Mouse (Mus musculus): ENCODE results near the gene Dpy19l1. TPM values are rescaled to one million over a fixed set of nuclear protein-coding genes. Genes with fewer than 3 reads are reported as not detected.

Dpy19l1 gene
- total and polyA plus RNA-seq, 2 experiments from 2014 or later, result 16.8 to 47.3 TPM

DNA sequence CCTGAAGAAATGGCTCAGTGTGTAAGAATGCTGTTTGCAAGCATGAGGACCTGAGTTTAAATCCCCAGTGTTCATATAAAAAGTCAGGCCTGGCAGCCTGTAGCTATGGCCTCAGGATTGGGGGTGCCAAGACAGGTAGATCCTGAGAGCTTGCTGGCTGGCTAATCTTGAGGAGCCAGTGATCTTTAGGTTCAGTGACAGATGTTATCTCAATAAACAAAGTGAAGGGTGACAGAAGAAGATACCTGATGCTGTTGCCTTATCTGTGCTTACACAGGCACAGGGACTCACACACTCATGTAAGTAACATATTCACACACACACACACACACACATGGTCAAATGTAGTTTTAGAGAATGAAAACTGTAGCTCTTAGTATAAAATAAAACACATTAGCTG is 115.7 kb downstream of the Dpy19l1 start:
- DNase-seq (ENCODE audit: low spot score) (no peak), ATAC-seq (ENCODE audit: low FRiP score) (no peak)
- Histone ChIP-seq H3K9me3 (ENCODE audit: low read length) (no peaks in the 10 kb centered on the region), H3K36me3 (ENCODE audit: insufficient read depth, low read length) (no peaks in the 10 kb centered on the region), H3K27ac (ENCODE audit: low read depth, low read length) (no peak overlapping the region), H3K4me1 (ENCODE audit: insufficient read depth, low read length) (no peaks in the 10 kb centered on the region), H3K4me2 (ENCODE audit: low read depth, low read length, poor library complexity, severe bottlenecking) (no peak overlapping the region), H3K27me3 (ENCODE audit: insufficient read depth, low read length) (no peaks in the 10 kb centered on the region), H3K4me3 (ENCODE audit: low read depth, low read length) (no peak overlapping the region), H3K9ac (replicated peaks; ENCODE audit: low read length, poor library complexity, severe bottlenecking) (no peak overlapping the region)
- TF ChIP-seq CTCF (IDR thresholded peaks at IDR 0.05), result no peak

DNA sequence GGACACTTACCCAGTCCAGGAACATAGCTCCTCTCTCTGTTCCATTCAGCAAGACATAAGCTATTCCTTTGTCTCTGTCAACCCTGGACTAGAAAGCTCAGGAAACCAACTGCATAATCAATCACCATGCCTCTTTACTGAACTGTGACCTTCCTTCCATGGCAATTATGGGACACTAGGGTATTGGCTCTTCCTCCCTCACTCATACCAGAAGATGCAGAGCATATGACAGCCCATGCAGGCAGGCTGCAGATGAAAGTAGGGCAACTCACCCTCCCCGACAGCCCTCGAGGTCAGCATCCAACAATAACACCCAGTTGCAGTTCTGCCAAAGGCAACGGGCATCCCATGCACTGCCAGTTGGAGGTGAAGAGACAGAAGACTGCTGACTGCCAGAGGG is 123.6 kb downstream of the Dpy19l1 start:
- TF ChIP-seq CTCF (IDR thresholded peaks at IDR 0.05), result no peak
- no peak for ATAC-seq (ENCODE audit: low FRiP score)

DNA sequence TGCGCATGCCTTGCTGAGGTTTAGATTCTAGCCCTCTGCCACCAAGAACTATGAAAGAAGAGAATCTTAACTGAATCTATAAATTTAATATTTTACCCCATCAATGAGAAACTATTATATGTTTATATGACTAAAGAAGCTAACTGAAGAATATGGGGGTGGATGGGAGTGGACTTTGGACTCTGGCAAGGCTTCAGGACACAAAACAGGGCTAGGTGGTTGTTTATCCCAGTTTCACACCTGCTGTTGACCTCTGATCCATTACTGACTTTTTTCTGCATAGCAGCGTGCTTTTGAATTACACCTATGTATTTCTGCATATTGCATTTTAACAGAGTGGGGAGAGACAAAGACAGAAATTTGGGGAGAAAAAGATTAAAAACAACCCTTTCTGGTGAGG is 124.1 kb downstream of the Dpy19l1 start:
- TF ChIP-seq CTCF (IDR thresholded peaks at IDR 0.05), result no peak
- Histone ChIP-seq H3K4me3 (ENCODE audit: low read depth, low read length) (no peak overlapping the region), H3K9me3 (ENCODE audit: low read length) (no peaks in the 10 kb centered on the region)

More for the DNA sequence above, 123.6 kb downstream of the Dpy19l1 start:
- Histone ChIP-seq H3K9ac (replicated peaks; ENCODE audit: low read length, poor library complexity, severe bottlenecking) (no peak overlapping the region), H3K4me1 (ENCODE audit: insufficient read depth, low read length) (no peaks in the 10 kb centered on the region), H3K27ac (ENCODE audit: low read depth, low read length) (no peak overlapping the region), H3K9me3 (ENCODE audit: low read length) (no peaks in the 10 kb centered on the region), H3K36me3 (ENCODE audit: insufficient read depth, low read length) (no peaks in the 10 kb centered on the region), H3K27me3 (ENCODE audit: insufficient read depth, low read length) (no peaks in the 10 kb centered on the region), H3K4me2 (ENCODE audit: low read depth, low read length, poor library complexity, severe bottlenecking) (no peak overlapping the region), H3K4me3 (ENCODE audit: low read depth, low read length) (no peak overlapping the region)
- whole genome bisulfite sequencing, result 36% methylated on average over 3 of the region's 3 CpGs
- peak; percentile 13 for DNase-seq (ENCODE audit: low spot score)

More for the DNA sequence above, 124.1 kb downstream of the Dpy19l1 start:
- ATAC-seq (ENCODE audit: low FRiP score) (no peak), DNase-seq (ENCODE audit: low spot score) (no peak)
- Histone ChIP-seq H3K27ac (ENCODE audit: low read depth, low read length) (no peak overlapping the region), H3K27me3 (ENCODE audit: insufficient read depth, low read length) (no peaks in the 10 kb centered on the region), H3K9ac (replicated peaks; ENCODE audit: low read length, poor library complexity, severe bottlenecking) (no peak overlapping the region), H3K4me1 (ENCODE audit: insufficient read depth, low read length) (no peaks in the 10 kb centered on the region), H3K4me2 (ENCODE audit: low read depth, low read length, poor library complexity, severe bottlenecking) (no peak overlapping the region), H3K36me3 (ENCODE audit: insufficient read depth, low read length) (no peaks in the 10 kb centered on the region)
- 93% methylated on average over 2 of the region's 2 CpGs for WGBS

Other genes with a start within 250 kb of the Dpy19l1 start
- gene Cypt4, start 122.1 kb upstream of the Dpy19l1 start, total RNA-seq (2014; rRNA removed), result not detected in 2 replicates
- gene Cypt4, start 122.1 kb upstream of the Dpy19l1 start, polyA plus RNA-seq (2015; fragmentation: Nextera tagmentation; extraction: Ambion mirVana), result not detected in 2 replicates
- gene Dpy19l2, start 193.2 kb upstream of the Dpy19l1 start, total RNA-seq (2014; rRNA removed), result 0.90 and 1.7 TPM in 2 replicates
- gene Dpy19l2, start 193.2 kb upstream of the Dpy19l1 start, polyA plus RNA-seq (2015; fragmentation: Nextera tagmentation; extraction: Ambion mirVana), result 0.75 and 0.98 TPM in 2 replicates

Data from midbrain, postnatal 0 days (tissue).